Mouse (Mus musculus) layer of hippocampus, adult 9-10 months (tissue): ENCODE results near the gene Kcnmb4.

Experiments used
- DNase-seq: peaks from one replicate; pipeline ENCODE4 v3.0.0; 2022; ENCODE audit warnings: low spot score

Gene Kcnmb4

GRCm38 (mm10) chr10:116473759-116474549 lies at the start of gene Kcnmb4:
Gene Kcnmb4 (minus strand): TSS chr10:116473878.
- DNase-seq: no peak

GRCm38 (mm10) chr10:116519588-116519987 lies 45.9 kb upstream of the Kcnmb4 start:
- DNase-seq: no peak

GRCm38 (mm10) chr10:116515590-116515989 lies 41.9 kb upstream of the Kcnmb4 start:
- DNase-seq: no peak

- no peak for DNase-seq
Observed at GRCm38 (mm10) chr10:116515158-116515557, 41.5 kb upstream of the Kcnmb4 start.

- no peak for DNase-seq
Observed at GRCm38 (mm10) chr10:116513254-116513635, 39.6 kb upstream of the Kcnmb4 start.

GRCm38 (mm10) chr10:116512521-116513253 lies 39.0 kb upstream of the Kcnmb4 start:
- DNase-seq: no peak

- peak; percentile 5 for DNase-seq
Observed at GRCm38 (mm10) chr10:116505303-116506014, 31.8 kb upstream of the Kcnmb4 start.

- no peak for DNase-seq
Observed at GRCm38 (mm10) chr10:116492768-116493167, 19.1 kb upstream of the Kcnmb4 start.

- no peak for DNase-seq
Observed at GRCm38 (mm10) chr10:116486895-116487747, 13.4 kb upstream of the Kcnmb4 start.

- no peak for DNase-seq
Observed at GRCm38 (mm10) chr10:116481917-116482316, 8.2 kb upstream of the Kcnmb4 start.

GRCm38 (mm10) chr10:116480988-116481387 lies 7.3 kb upstream of the Kcnmb4 start:
- no peak for DNase-seq

GRCm38 (mm10) chr10:116476559-116476958 lies 2.9 kb upstream of the Kcnmb4 start:
- no peak for DNase-seq

- DNase-seq: no peak
Observed at GRCm38 (mm10) chr10:116475725-116476124, 2.0 kb upstream of the Kcnmb4 start.

- no peak for DNase-seq
Observed at GRCm38 (mm10) chr10:116473071-116473758, 463 bp downstream of the Kcnmb4 start.

- DNase-seq: no peak
Observed at GRCm38 (mm10) chr10:116472579-116472978, 1.1 kb downstream of the Kcnmb4 start.

- no peak for DNase-seq
Observed at GRCm38 (mm10) chr10:116470306-116470925, 3.3 kb downstream of the Kcnmb4 start.

GRCm38 (mm10) chr10:116468094-116468493 lies 5.6 kb downstream of the Kcnmb4 start:
- DNase-seq: no peak

GRCm38 (mm10) chr10:116463753-116464345 lies 9.8 kb downstream of the Kcnmb4 start:
- DNase-seq: no peak

- no peak for DNase-seq
Observed at GRCm38 (mm10) chr10:116461443-116461842, 12.2 kb downstream of the Kcnmb4 start.

- DNase-seq: no peak
Observed at GRCm38 (mm10) chr10:116458786-116459185, 14.9 kb downstream of the Kcnmb4 start.
